Mouse (Mus musculus) liver, adult (tissue): Measurements from ENCODE around the gene Zfp36l1.

Experiments used
- GATA4 ChIP-seq: IDR thresholded peaks from 2 replicates; pipeline ENCODE4 v1.6.1; 2014; ENCODE audit warnings: mild to moderate bottlenecking, low read length; ENCODE audit not compliant: insufficient replicate concordance

The Zfp36l1 gene

GRCm38 (mm10) chr12:80136264-80136930 is 23.6 kb upstream of the Zfp36l1 start:
- TF ChIP-seq GATA4, result peak; percentile 59; the same call in 1 of the 2 replicates

- TF ChIP-seq GATA4, result no peak
Observed at GRCm38 (mm10) chr12:80135173-80135572, 22.4 kb upstream of the Zfp36l1 start.

GRCm38 (mm10) chr12:80133011-80133545 is 20.3 kb upstream of the Zfp36l1 start:
- no peak for TF ChIP-seq GATA4

- TF ChIP-seq GATA4, result no peak
Observed at GRCm38 (mm10) chr12:80132250-80133003, 19.6 kb upstream of the Zfp36l1 start.

- no peak for TF ChIP-seq GATA4
Observed at GRCm38 (mm10) chr12:80131359-80132249, 18.8 kb upstream of the Zfp36l1 start.

GRCm38 (mm10) chr12:80130558-80131358 is 17.9 kb upstream of the Zfp36l1 start:
- TF ChIP-seq GATA4, result no peak

GRCm38 (mm10) chr12:80129531-80129930 is 16.7 kb upstream of the Zfp36l1 start:
- TF ChIP-seq GATA4, result no peak

GRCm38 (mm10) chr12:80127191-80127762 is 14.5 kb upstream of the Zfp36l1 start:
- TF ChIP-seq GATA4, result no peak

- TF ChIP-seq GATA4, result no peak
Observed at GRCm38 (mm10) chr12:80125316-80125715, 12.5 kb upstream of the Zfp36l1 start.

- TF ChIP-seq GATA4, result no peak
Observed at GRCm38 (mm10) chr12:80124756-80125155, 11.9 kb upstream of the Zfp36l1 start.

GRCm38 (mm10) chr12:80124211-80124610 is 11.4 kb upstream of the Zfp36l1 start:
- TF ChIP-seq GATA4, result no peak

GRCm38 (mm10) chr12:80123227-80123803 is 10.5 kb upstream of the Zfp36l1 start:
- TF ChIP-seq GATA4, result no peak

GRCm38 (mm10) chr12:80121438-80121837 is 8.6 kb upstream of the Zfp36l1 start:
- TF ChIP-seq GATA4, result no peak

- no peak for TF ChIP-seq GATA4
Observed at GRCm38 (mm10) chr12:80118588-80118987, 5.8 kb upstream of the Zfp36l1 start.
